Mouse (Mus musculus) liver, adult 2 months (tissue): Measurements from ENCODE around the gene Olfr1512.

ENCODE experiments used
- CTCF ChIP-seq: fragments of 200-500 bp; IDR thresholded peaks from 2 replicates; pipeline ENCODE4 v1.5.1; 2011; ENCODE audit warnings: low read depth, low read length, control low read depth
- POLR2A ChIP-seq: fragments of 200-500 bp; IDR thresholded peaks from 2 replicates; pipeline ENCODE4 v1.6.1; 2011; ENCODE audit warnings: low read length, control low read depth; ENCODE audit not compliant: insufficient read depth; ENCODE audit errors: extremely low read depth

DNA sequence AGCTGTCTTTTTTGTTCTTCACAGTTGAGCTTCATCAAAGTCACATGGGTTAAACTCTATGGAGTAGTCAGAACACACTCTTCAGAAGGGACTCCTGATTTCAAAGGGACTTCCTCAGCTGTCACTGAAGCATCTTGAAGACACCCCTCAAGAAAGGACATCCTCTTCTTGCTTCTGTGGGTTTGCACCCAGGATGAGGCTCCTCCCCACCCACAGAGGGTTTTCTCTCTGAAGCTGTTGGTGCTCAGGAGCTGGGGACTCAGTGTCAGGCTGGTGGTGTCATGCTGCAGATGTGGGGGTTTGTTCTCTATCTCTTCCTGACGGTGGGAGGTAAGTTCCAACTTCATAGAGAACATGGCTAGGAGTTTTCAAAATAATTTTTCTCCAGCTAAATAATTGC, 48.7 kb upstream of the Olfr1512 start:
- TF ChIP-seq CTCF (no peak), POLR2A (no peak)
